In genomic region chr7:102619608-102620007, GRCm38 (mm10) we compare ENCODE assay signal across 14 mouse cellular contexts. TPM values are rescaled to one million over a fixed set of nuclear protein-coding genes. Genes with fewer than 3 reads are reported as not detected.
A peak's percentile ranks its signal among the peaks of the same experiment; 100 is the strongest.
DNase-seq lines count a peak whose midpoint lies in the region; ATAC-seq and TF ChIP-seq lines count a peak whose summit lies in the region.
"Had no signal": no experiment of that assay in that cellular context is flagged by ENCODE, and none has a peak within 500 bp of the region (broad histone marks: within the 10 kb centered on the region; RNA-seq: fewer than 3 reads in every experiment).

No protein-coding gene starts in this region.

- H3K36me3 ChIP-seq in heart, embryonic 10.5 days, result no peaks in the 10 kb centered on the region
- no peaks in the 10 kb centered on the region for H3K36me3 ChIP-seq in MEL (ENCODE audit: control insufficient read depth in 1 of 2, insufficient read depth in 2 of 2, low read length in 2 of 2)
- H3K36me3 ChIP-seq: neural tube, embryonic 13.5 days had no signal

- H3K4me3 ChIP-seq in heart, embryonic 10.5 days, result no peak overlapping the region
- H3K4me3 ChIP-seq in MEL (ENCODE audit: control insufficient read depth in 1 of 2, insufficient read depth in 1 of 2, low read depth in 2 of 2, low read length in 2 of 2), result no peak overlapping the region
- H3K4me3 ChIP-seq: neural tube, embryonic 13.5 days had no signal

- TF ChIP-seq CTCF in MEL (IDR thresholded peaks at IDR 0.05 in 2 of 3, conservative IDR thresholded peaks at IDR 0.05 in 1 of 3; ENCODE audit: control insufficient read depth in 1 of 3, insufficient read depth in 1 of 3, low read depth in 2 of 3, low read length in 3 of 3, poor library complexity in 1 of 3, severe bottlenecking in 1 of 3), result no peak

- peak; percentile 36 to 43 for DNase-seq in heart, adult 18-20 months
- DNase-seq in heart, embryonic 10.5 days (ENCODE audit: low spot score), result no peak
- DNase-seq in MEL (ENCODE audit: low read depth, low spot score), result peak; percentile 55
- DNase-seq in lung, postnatal 14 days, result peak; percentile 60
- no peak for DNase-seq in layer of hippocampus, adult 18-20 months (ENCODE audit: low spot score in 2 of 2)
- no peak for DNase-seq in left cerebral cortex, adult 18-20 months (ENCODE audit: low spot score in 2 of 2)
- DNase-seq: cerebellum, adult 2 months; kidney, adult 18-20 months had no signal

- no peak for TF ChIP-seq EP300 in MEL (IDR thresholded peaks at IDR 0.05; ENCODE audit: low read depth in 1 of 2, low read length in 2 of 2)

- H3K4me1 ChIP-seq in heart, embryonic 10.5 days, result no peaks in the 10 kb centered on the region
- H3K4me1 ChIP-seq in MEL (ENCODE audit: control insufficient read depth in 1 of 2, insufficient read depth in 2 of 2, low read length in 2 of 2), result no peaks in the 10 kb centered on the region
- H3K4me1 ChIP-seq: neural tube, embryonic 13.5 days had no signal

- no peak for TF ChIP-seq RAD21 in MEL (IDR thresholded peaks at IDR 0.05; ENCODE audit: low read depth, low read length)

- 56% methylated on average over 5 of the region's 5 CpGs for WGBS in heart, embryonic 10.5 days

- no peak overlapping the region for H3K27ac ChIP-seq in heart, embryonic 10.5 days
- H3K27ac ChIP-seq in MEL (ENCODE audit: control insufficient read depth, low read depth, low read length), result no peak overlapping the region
- H3K27ac ChIP-seq: macrophage; neural tube, embryonic 13.5 days had no signal

- H3K27me3 ChIP-seq in heart, embryonic 10.5 days (ENCODE audit: insufficient read depth, poor library complexity, severe bottlenecking), result no peaks in the 10 kb centered on the region
- no peaks in the 10 kb centered on the region; a peak in 2 of 4 replicates for H3K27me3 ChIP-seq in MEL (ENCODE audit: control insufficient read depth in 1 of 2, insufficient read depth in 2 of 2, low read length in 2 of 2)
- H3K27me3 ChIP-seq: neural tube, embryonic 13.5 days had no signal

- no peak overlapping the region for H3K9ac ChIP-seq in MEL (ENCODE audit: control insufficient read depth, low read depth, low read length, poor library complexity, severe bottlenecking)
- H3K9ac ChIP-seq: neural tube, embryonic 13.5 days had no signal

- no peaks in the 10 kb centered on the region for H3K79me2 ChIP-seq in MEL (ENCODE audit: control insufficient read depth, insufficient read depth, low read length, poor library complexity)

- H3K9me3 ChIP-seq in heart, embryonic 10.5 days, result no peaks in the 10 kb centered on the region
- no peaks in the 10 kb centered on the region for H3K9me3 ChIP-seq in MEL (replicated peaks; ENCODE audit: insufficient read depth, low read length)
- H3K9me3 ChIP-seq: neural tube, embryonic 13.5 days had no signal

- no peak for TF ChIP-seq POLR2A in MEL (IDR thresholded peaks at IDR 0.05; ENCODE audit: control insufficient read depth in 1 of 2, insufficient read depth in 1 of 2, low read depth in 1 of 2, low read length in 2 of 2, poor library complexity in 1 of 2)

- peak; percentile 69 for ATAC-seq in common myeloid progenitor, adult 5-6 weeks (replicated peaks; ENCODE audit: low read depth, poor library complexity, severe bottlenecking)

TF ChIP-seq in MEL, 35 proteins besides CTCF, POLR2A, EP300 and RAD21:
- TF ChIP-seq NRF1 (IDR thresholded peaks at IDR 0.05; ENCODE audit: insufficient read depth, low read depth, low read length, poor library complexity, severe bottlenecking) (no peak), MYB (IDR thresholded peaks at IDR 0.05; ENCODE audit: low read depth, low read length) (no peak), MAZ (IDR thresholded peaks at IDR 0.05; ENCODE audit: low read depth, low read length) (no peak), POLR2AphosphoS2 (IDR thresholded peaks at IDR 0.05; ENCODE audit: low read length) (no peak), NELFE (IDR thresholded peaks at IDR 0.05; ENCODE audit: low read depth, low read length) (no peak), GABPA (IDR thresholded peaks at IDR 0.05; ENCODE audit: low read depth, low read length) (no peak), TBP (IDR thresholded peaks at IDR 0.05; ENCODE audit: low read depth, low read length) (no peak), ETS1 (IDR thresholded peaks at IDR 0.05; ENCODE audit: low read depth, low read length) (no peak), USF2 (IDR thresholded peaks at IDR 0.05; ENCODE audit: borderline replicate concordance in 1 of 2, insufficient read depth in 1 of 2, low read depth in 1 of 2, low read length in 2 of 2) (no peak), ZNF384 (IDR thresholded peaks at IDR 0.05; ENCODE audit: low read depth, low read length) (no peak), ELF1 (IDR thresholded peaks at IDR 0.05; ENCODE audit: low read depth, low read length) (no peak), JUND (IDR thresholded peaks at IDR 0.05; ENCODE audit: low read depth, low read length) (no peak), GATA1 (IDR thresholded peaks at IDR 0.05; ENCODE audit: low read depth, low read length) (no peak), E2F4 (IDR thresholded peaks at IDR 0.05; ENCODE audit: borderline replicate concordance, low read depth, low read length) (no peak), TCF12 (IDR thresholded peaks at IDR 0.05; ENCODE audit: low read depth, low read length) (no peak), MYC (IDR thresholded peaks at IDR 0.05; ENCODE audit: low read depth, low read length) (no peak), ZC3H11A (IDR thresholded peaks at IDR 0.05; ENCODE audit: low read depth, low read length) (no peak)

RNA-seq across cellular contexts. Expression of gene Olfr553, which starts 1.6 kb away (rescaled TPM):
- not detected for total RNA-seq in heart, adult 18-20 months (2021)
- not detected in 2 replicates for polyA plus RNA-seq in heart, embryonic 10.5 days (2016; fragmentation: Nextera tagmentation; extraction: Ambion mirVana)
- total RNA-seq in MEL (2012; rRNA removed), result not detected in 2 replicates
- not detected for polyA plus RNA-seq in MEL (2012; ENCODE audit: insufficient read depth in 1 of 2, insufficient read length in 2 of 2, low read depth in 1 of 2, low replicate concordance in 2 of 2, missing spikeins in 1 of 2)
- not detected in 2 replicates for total RNA-seq in common myeloid progenitor, adult 5-6 weeks (2017)
- total RNA-seq in layer of hippocampus, adult 18-20 months (2021), result not detected
- not detected for total RNA-seq in left cerebral cortex, adult 18-20 months (2021)
- total RNA-seq: adrenal gland, adult 18-20 months; gastrocnemius, postnatal 4 days; left cerebral cortex, postnatal 10 days had no signal
- polyA plus RNA-seq: cerebellum, adult 2 months; macrophage; neural tube, embryonic 13.5 days had no signal

RNA-seq across cellular contexts. Expression of gene Olfr554, which starts 18.6 kb away (rescaled TPM):
- total RNA-seq in heart, adult 18-20 months (2021), result not detected
- not detected in 2 replicates for polyA plus RNA-seq in heart, embryonic 10.5 days (2016; fragmentation: Nextera tagmentation; extraction: Ambion mirVana)
- not detected in 2 replicates for total RNA-seq in MEL (2012; rRNA removed)
- not detected for polyA plus RNA-seq in MEL (2012; ENCODE audit: insufficient read depth in 1 of 2, insufficient read length in 2 of 2, low read depth in 1 of 2, low replicate concordance in 2 of 2, missing spikeins in 1 of 2)
- total RNA-seq in common myeloid progenitor, adult 5-6 weeks (2017), result not detected in 2 replicates
- total RNA-seq in layer of hippocampus, adult 18-20 months (2021), result under 1 TPM in 1 of 2 experiments, not detected in 1; 0.23 TPM
- total RNA-seq in left cerebral cortex, adult 18-20 months (2021), result not detected
- total RNA-seq: adrenal gland, adult 18-20 months; gastrocnemius, postnatal 4 days; left cerebral cortex, postnatal 10 days had no signal
- polyA plus RNA-seq: cerebellum, adult 2 months; macrophage; neural tube, embryonic 13.5 days had no signal

RNA-seq across cellular contexts. Expression of gene Olfr552, which starts 22.0 kb away (rescaled TPM):
- under 1 TPM; 0.10 to 0.23 TPM for total RNA-seq in heart, adult 18-20 months (2021)
- polyA plus RNA-seq in heart, embryonic 10.5 days (2016; fragmentation: Nextera tagmentation; extraction: Ambion mirVana), result not detected in 2 replicates
- not detected in 2 replicates for total RNA-seq in MEL (2012; rRNA removed)
- polyA plus RNA-seq in MEL (2012; ENCODE audit: insufficient read depth in 1 of 2, insufficient read length in 2 of 2, low read depth in 1 of 2, low replicate concordance in 2 of 2, missing spikeins in 1 of 2), result not detected
- total RNA-seq in common myeloid progenitor, adult 5-6 weeks (2017), result not detected in 2 replicates
- under 1 TPM; 0.07 to 0.08 TPM for total RNA-seq in layer of hippocampus, adult 18-20 months (2021)
- total RNA-seq in left cerebral cortex, adult 18-20 months (2021), result under 1 TPM in 1 of 2 experiments, not detected in 1; 0.09 TPM
- total RNA-seq: gastrocnemius, postnatal 4 days; left cerebral cortex, postnatal 10 days had no signal
- polyA plus RNA-seq: cerebellum, adult 2 months; macrophage had no signal

RNA-seq across cellular contexts. Expression of gene Olfr551, which starts 27.9 kb away (rescaled TPM):
- not detected for total RNA-seq in heart, adult 18-20 months (2021)
- polyA plus RNA-seq in heart, embryonic 10.5 days (2016; fragmentation: Nextera tagmentation; extraction: Ambion mirVana), result not detected in 2 replicates
- total RNA-seq in MEL (2012; rRNA removed), result not detected in 2 replicates
- not detected for polyA plus RNA-seq in MEL (2012; ENCODE audit: insufficient read depth in 1 of 2, insufficient read length in 2 of 2, low read depth in 1 of 2, low replicate concordance in 2 of 2, missing spikeins in 1 of 2)
- total RNA-seq in common myeloid progenitor, adult 5-6 weeks (2017), result not detected in 2 replicates
- total RNA-seq in layer of hippocampus, adult 18-20 months (2021), result not detected
- total RNA-seq in left cerebral cortex, adult 18-20 months (2021), result not detected
- total RNA-seq: adrenal gland, adult 18-20 months; gastrocnemius, postnatal 4 days; left cerebral cortex, postnatal 10 days had no signal
- polyA plus RNA-seq: cerebellum, adult 2 months; macrophage; neural tube, embryonic 13.5 days had no signal

RNA-seq across cellular contexts. Expression of gene Olfr555, which starts 39.0 kb away (rescaled TPM):
- total RNA-seq in heart, adult 18-20 months (2021), result not detected
- polyA plus RNA-seq in heart, embryonic 10.5 days (2016; fragmentation: Nextera tagmentation; extraction: Ambion mirVana), result not detected in 2 replicates
- not detected in 2 replicates for total RNA-seq in MEL (2012; rRNA removed)
- polyA plus RNA-seq in MEL (2012; ENCODE audit: insufficient read depth in 1 of 2, insufficient read length in 2 of 2, low read depth in 1 of 2, low replicate concordance in 2 of 2, missing spikeins in 1 of 2), result not detected
- not detected in 2 replicates for total RNA-seq in common myeloid progenitor, adult 5-6 weeks (2017)
- total RNA-seq in layer of hippocampus, adult 18-20 months (2021), result not detected
- total RNA-seq in left cerebral cortex, adult 18-20 months (2021), result not detected
- total RNA-seq: adrenal gland, adult 18-20 months; gastrocnemius, postnatal 4 days; left cerebral cortex, postnatal 10 days had no signal
- polyA plus RNA-seq: cerebellum, adult 2 months; macrophage; neural tube, embryonic 13.5 days had no signal

Comparison
In these comparisons a context has a peak if more than half of its experiments do, and no peak if none do; other contexts are left out.
1. DNase-seq: peak in heart, adult 18-20 months (2 of 2), MEL (single experiment) and lung, postnatal 14 days (single experiment); none in heart, embryonic 10.5 days (single experiment), layer of hippocampus, adult 18-20 months (0 of 2) and left cerebral cortex, adult 18-20 months (0 of 2).